Comparison of ENCODE assay signal across 18 mouse cellular contexts in the genomic region with DNA sequence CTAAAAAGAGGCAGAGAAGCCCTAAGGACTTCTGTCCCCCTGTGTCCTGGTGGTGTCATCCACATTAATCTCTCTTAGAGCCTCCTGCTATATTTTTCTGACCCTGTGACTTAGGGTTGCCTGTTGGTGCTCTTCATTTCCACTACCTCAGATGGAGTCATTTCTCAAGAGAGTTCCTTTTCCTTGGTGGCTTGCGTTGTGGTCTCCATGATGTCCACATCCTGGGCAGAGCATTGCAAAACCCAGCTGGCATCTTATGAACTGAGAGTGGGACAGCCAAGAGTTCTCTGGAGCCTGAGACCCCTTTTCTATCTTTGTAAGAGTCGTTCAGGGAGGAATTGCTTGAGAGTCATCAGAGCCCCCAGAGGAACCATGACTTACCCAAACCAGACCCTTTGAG. TPM values are rescaled to one million over a fixed set of nuclear protein-coding genes. Genes with fewer than 3 reads are reported as not detected.
DNase-seq lines count a peak whose midpoint lies in the region; ATAC-seq and TF ChIP-seq lines count a peak whose summit lies in the region.
"Had no signal": no experiment of that assay in that cellular context is flagged by ENCODE, and none has a peak within 500 bp of the region (broad histone marks: within the 10 kb centered on the region; RNA-seq: fewer than 3 reads in every experiment).

No protein-coding gene starts in this region.

- H3K27ac ChIP-seq in liver, postnatal 0 days (ENCODE audit: low read depth) = peak overlapping the region; percentile 57; the same call in 1 of the 2 replicates
- H3K27ac ChIP-seq in liver, embryonic 11.5 days (ENCODE audit: low read depth, low read length) = no peak overlapping the region
- H3K27ac ChIP-seq in hindbrain, embryonic 10.5 days = no peak overlapping the region
- H3K27ac ChIP-seq: embryonic facial prominence, embryonic 12.5 days; forebrain, embryonic 15.5 days; hindbrain, embryonic 13.5 days; hindbrain, postnatal 0 days had no signal

- TF ChIP-seq EP300 in liver, postnatal 0 days (IDR thresholded peaks at IDR 0.05; ENCODE audit: low read depth) = no peak

- ATAC-seq in liver, postnatal 0 days = no peak
- no peak for ATAC-seq in liver, embryonic 11.5 days (replicated peaks; ENCODE audit: low FRiP score)
- peak; percentile 43 for ATAC-seq in common myeloid progenitor, adult 5-6 weeks (replicated peaks; ENCODE audit: low read depth, poor library complexity, severe bottlenecking)
- ATAC-seq in megakaryocyte, adult 5-6 weeks (ENCODE audit: poor library complexity, severe bottlenecking) = peak; percentile 70
- no peak for ATAC-seq in cerebellum, adult (ENCODE audit: insufficient number of reproducible peaks, low FRiP score, low TSS enrichment)
- ATAC-seq: forebrain, embryonic 15.5 days; hindbrain, postnatal 0 days had no signal

- no peaks in the 10 kb centered on the region for H3K4me1 ChIP-seq in liver, postnatal 0 days (ENCODE audit: insufficient read depth)
- no peaks in the 10 kb centered on the region for H3K4me1 ChIP-seq in liver, embryonic 11.5 days (replicated peaks; ENCODE audit: control insufficient read depth, insufficient read depth, low read length)
- peaks cover 4% of the 10 kb centered on the region for H3K4me1 ChIP-seq in hindbrain, embryonic 10.5 days (replicated peaks)
- H3K4me1 ChIP-seq: embryonic facial prominence, embryonic 12.5 days; forebrain, embryonic 15.5 days; heart, embryonic 12.5 days had no signal

- peaks cover 10% of the 10 kb centered on the region; the same call in 1 of the 2 replicates for H3K36me3 ChIP-seq in liver, postnatal 0 days (replicated peaks; ENCODE audit: insufficient read depth, low read length)
- no peaks in the 10 kb centered on the region; the same call in 1 of the 2 replicates for H3K36me3 ChIP-seq in liver, embryonic 11.5 days (ENCODE audit: control insufficient read depth, insufficient read depth, low read length)
- no peaks in the 10 kb centered on the region for H3K36me3 ChIP-seq in hindbrain, embryonic 10.5 days
- H3K36me3 ChIP-seq: embryonic facial prominence, embryonic 12.5 days; forebrain, embryonic 15.5 days; hindbrain, embryonic 13.5 days had no signal

- no peak for TF ChIP-seq CTCF in liver, postnatal 0 days (IDR thresholded peaks at IDR 0.05; ENCODE audit: low read depth)

- H3K27me3 ChIP-seq in liver, postnatal 0 days (ENCODE audit: insufficient read depth, low read length) = no peaks in the 10 kb centered on the region
- H3K27me3 ChIP-seq in liver, embryonic 11.5 days (replicated peaks; ENCODE audit: control insufficient read depth, insufficient read depth, low read length) = no peaks in the 10 kb centered on the region
- H3K27me3 ChIP-seq in hindbrain, embryonic 10.5 days (ENCODE audit: insufficient read depth, poor library complexity, severe bottlenecking) = no peaks in the 10 kb centered on the region
- H3K27me3 ChIP-seq: embryonic facial prominence, embryonic 12.5 days; forebrain, embryonic 15.5 days had no signal

- no peak overlapping the region for H3K4me2 ChIP-seq in liver, postnatal 0 days (ENCODE audit: low read depth, low read length)
- no peak overlapping the region for H3K4me2 ChIP-seq in liver, embryonic 11.5 days
- H3K4me2 ChIP-seq: embryonic facial prominence, embryonic 12.5 days; forebrain, embryonic 15.5 days; heart, embryonic 12.5 days; hindbrain, embryonic 13.5 days had no signal

- H3K9ac ChIP-seq in liver, postnatal 0 days (replicated peaks) = no peak overlapping the region
- no peak overlapping the region for H3K9ac ChIP-seq in liver, embryonic 11.5 days (ENCODE audit: low read depth, low read length)
- H3K9ac ChIP-seq: embryonic facial prominence, embryonic 12.5 days; forebrain, embryonic 15.5 days; heart, embryonic 12.5 days; hindbrain, embryonic 13.5 days had no signal

- DNase-seq in liver, postnatal 0 days = peak; percentile 27
- no peak for DNase-seq in liver, embryonic 11.5 days (ENCODE audit: low spot score)
- no peak for DNase-seq in gastrocnemius, adult 8-10 months (ENCODE audit: low spot score in 2 of 2)
- no peak for DNase-seq in hindbrain, embryonic 10.5 days (ENCODE audit: low spot score)
- DNase-seq: adrenal gland, adult 2 months; adrenal gland, postnatal 25 days; cerebellum, adult 2 months; cerebellum, postnatal 10 days; gastrocnemius, postnatal 10 days; heart, postnatal 36 days had no signal

- 66% methylated on average over 2 of the region's 2 CpGs for WGBS in liver, postnatal 0 days (ENCODE audit: insufficient replicate concordance)
- WGBS in liver, embryonic 11.5 days = 87% methylated on average over 2 of the region's 2 CpGs
- 92% methylated on average over 2 of the region's 2 CpGs for WGBS in hindbrain, embryonic 10.5 days

- H3K9me3 ChIP-seq in liver, postnatal 0 days (ENCODE audit: low read length) = no peaks in the 10 kb centered on the region
- no peaks in the 10 kb centered on the region for H3K9me3 ChIP-seq in liver, embryonic 11.5 days (ENCODE audit: control insufficient read depth, low read length)
- no peaks in the 10 kb centered on the region for H3K9me3 ChIP-seq in hindbrain, embryonic 10.5 days
- H3K9me3 ChIP-seq: embryonic facial prominence, embryonic 12.5 days; forebrain, embryonic 15.5 days; heart, embryonic 12.5 days; hindbrain, embryonic 13.5 days had no signal

- no peak overlapping the region for H3K4me3 ChIP-seq in liver, postnatal 0 days (ENCODE audit: low read depth, low read length)
- H3K4me3 ChIP-seq in liver, embryonic 11.5 days (ENCODE audit: low read depth, low read length) = no peak overlapping the region
- no peak overlapping the region for H3K4me3 ChIP-seq in hindbrain, embryonic 10.5 days
- H3K4me3 ChIP-seq: embryonic facial prominence, embryonic 12.5 days; forebrain, embryonic 15.5 days; heart, embryonic 12.5 days; hindbrain, embryonic 13.5 days had no signal

RNA-seq across cellular contexts. Expression of gene Mki67, which starts 49.8 kb away (rescaled TPM):
- 35.4 and 38.8 TPM in 2 replicates for polyA plus RNA-seq in liver, postnatal 0 days (2015; fragmentation: Nextera tagmentation; extraction: Ambion mirVana)
- polyA plus RNA-seq in liver, embryonic 11.5 days (2014; fragmentation: Nextera tagmentation; extraction: Ambion mirVana) = 75.1 and 79.3 TPM in 2 replicates
- total RNA-seq in common myeloid progenitor, adult 5-6 weeks (2017) = 396 and 444 TPM in 2 replicates
- 558 and 564 TPM in 2 replicates for total RNA-seq in megakaryocyte, adult 5-6 weeks (2015)
- total RNA-seq in megakaryocyte, adult 5-6 weeks (2017) = 458 and 547 TPM in 2 replicates
- total RNA-seq in gastrocnemius, adult 8-10 months (2022) = under 1 TPM in 3 of 4 experiments, not detected in 1; 0.02 to 0.38 (median 0.10) TPM
- 27.3 and 46.1 TPM in 2 replicates for polyA plus RNA-seq in hindbrain, embryonic 10.5 days (2016; fragmentation: Nextera tagmentation; extraction: Ambion mirVana)

Comparison
In these comparisons a context has a peak if more than half of its experiments do, and no peak if none do; other contexts are left out.
1. ATAC-seq: peak in common myeloid progenitor, adult 5-6 weeks (single experiment) and megakaryocyte, adult 5-6 weeks (single experiment); none in liver, postnatal 0 days (single experiment), liver, embryonic 11.5 days (single experiment) and cerebellum, adult (single experiment).
2. RNA of gene Mki67, which starts 49.8 kb away (total RNA-seq): 458 to 564 TPM in megakaryocyte, adult 5-6 weeks and 396 to 444 TPM in common myeloid progenitor, adult 5-6 weeks; 0.02 to 0.38 TPM in gastrocnemius, adult 8-10 months; every median in the first group is over 100 times any median in the second.